9 mouse cellular contexts compared by ENCODE assay signal in the genomic region with DNA sequence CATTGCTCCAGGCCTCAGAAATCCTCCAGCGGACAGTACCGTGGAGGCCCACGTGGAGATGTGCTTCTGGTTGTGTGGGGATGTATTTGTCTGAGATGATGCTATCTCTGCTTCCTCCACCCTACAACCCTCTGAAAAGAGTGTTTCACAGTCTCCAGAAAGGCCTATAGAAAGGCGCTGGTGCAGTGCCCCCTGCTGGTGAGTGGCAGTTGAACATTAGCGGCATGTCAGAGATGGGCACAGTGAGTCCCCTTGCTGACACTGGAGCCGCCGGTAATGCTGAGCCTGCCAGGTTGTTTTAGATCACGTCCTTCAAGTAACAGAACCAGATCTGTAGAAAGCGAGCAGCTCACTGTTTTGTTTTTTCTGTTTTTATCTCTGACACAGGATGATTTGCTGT.
DNase-seq lines count a peak whose midpoint lies in the region; ATAC-seq lines count a peak whose summit lies in the region.
"Had no signal": no experiment of that assay in that cellular context is flagged by ENCODE, and none has a peak within 500 bp of the region (broad histone marks: within the 10 kb centered on the region; RNA-seq: fewer than 3 reads in every experiment).

No protein-coding gene starts in this region.

- 60% methylated on average over 9 of the region's 9 CpGs for WGBS in kidney, embryonic 15.5 days

- H3K9me3 ChIP-seq in kidney, embryonic 15.5 days (replicated peaks), result no peaks in the 10 kb centered on the region
- H3K9me3 ChIP-seq: embryonic facial prominence, embryonic 13.5 days had no signal

- H3K36me3 ChIP-seq in kidney, embryonic 15.5 days, result no peaks in the 10 kb centered on the region
- H3K36me3 ChIP-seq: embryonic facial prominence, embryonic 13.5 days had no signal

- H3K4me2 ChIP-seq in kidney, embryonic 15.5 days, result no peak overlapping the region
- H3K4me2 ChIP-seq: embryonic facial prominence, embryonic 13.5 days had no signal

- H3K27me3 ChIP-seq in kidney, embryonic 15.5 days, result no peaks in the 10 kb centered on the region
- H3K27me3 ChIP-seq: embryonic facial prominence, embryonic 13.5 days had no signal

- no peak for ATAC-seq in kidney, embryonic 15.5 days (replicated peaks; ENCODE audit: low FRiP score)

- no peak overlapping the region for H3K4me3 ChIP-seq in kidney, embryonic 15.5 days (replicated peaks)
- H3K4me3 ChIP-seq: embryonic facial prominence, embryonic 13.5 days had no signal

- H3K27ac ChIP-seq in kidney, embryonic 15.5 days, result no peak overlapping the region
- H3K27ac ChIP-seq: embryonic facial prominence, embryonic 13.5 days had no signal

- no peaks in the 10 kb centered on the region for H3K4me1 ChIP-seq in kidney, embryonic 15.5 days

- no peak overlapping the region for H3K9ac ChIP-seq in kidney, embryonic 15.5 days
- H3K9ac ChIP-seq: embryonic facial prominence, embryonic 13.5 days had no signal

- peak; percentile 39 for DNase-seq in kidney, adult 18-20 months
- peak; percentile 30 for DNase-seq in urinary bladder, postnatal 14 days (ENCODE audit: low spot score)
- no peak for DNase-seq in urinary bladder, adult 2 months (ENCODE audit: low spot score)
- peak; percentile 59 to 73 for DNase-seq in adrenal gland, postnatal 36 days
- DNase-seq in kidney, postnatal 4 days, result peak; percentile 60 to 62
- peak; percentile 45 for DNase-seq in testis, postnatal 14 days (ENCODE audit: low spot score)
- no peak for DNase-seq in spleen, adult 12 weeks (ENCODE audit: low spot score)

Comparison
In these comparisons a context has a peak if more than half of its experiments do, and no peak if none do; other contexts are left out.
1. DNase-seq: peak in kidney, adult 18-20 months (single experiment), urinary bladder, postnatal 14 days (single experiment), adrenal gland, postnatal 36 days (2 of 2), kidney, postnatal 4 days (2 of 2) and testis, postnatal 14 days (single experiment); none in urinary bladder, adult 2 months (single experiment) and spleen, adult 12 weeks (single experiment).